Mouse (Mus musculus): ENCODE measurements at regions not wholly inside any gene's neighbourhood (a gene's known extent, or its start where the extent isn't known, plus 50 kb on each side); places are given as distances from the start of the nearest gene placed in this dataset.

- ATAC-seq (ENCODE audit: low read depth), result no peak
- Histone ChIP-seq H3K36me3 (ENCODE audit: control insufficient read depth, insufficient read depth) (no peaks in the 10 kb centered on the region), H3K27me3 (ENCODE audit: control insufficient read depth, insufficient read depth, low read depth, low read length) (no peaks in the 10 kb centered on the region), H3K27ac (ENCODE audit: low read length) (no peak overlapping the region), H3K9me3 (replicated peaks; ENCODE audit: control insufficient read depth, low read length) (no peaks in the 10 kb centered on the region), H3K4me1 (ENCODE audit: control insufficient read depth, low read depth, low read length) (no peaks in the 10 kb centered on the region), H3K4me2 (ENCODE audit: low read depth, low read length) (no peak overlapping the region), H3K4me3 (ENCODE audit: low read depth, low read length) (no peak overlapping the region), H3K9ac (ENCODE audit: low read depth, low read length) (no peak overlapping the region)
- WGBS (ENCODE audit: insufficient replicate concordance), result 68% methylated on average over 4 of the region's 4 CpGs
Measured at GRCm38 (mm10) chr13:11331991-11332390, 774.8 kb downstream of the Ryr2 start.

- Histone ChIP-seq H3K4me1 (ENCODE audit: control insufficient read depth, low read depth, low read length) (no peaks in the 10 kb centered on the region), H3K4me3 (ENCODE audit: low read depth, low read length) (no peak overlapping the region), H3K9me3 (replicated peaks; ENCODE audit: control insufficient read depth, low read length) (no peaks in the 10 kb centered on the region), H3K9ac (ENCODE audit: low read depth, low read length) (no peak overlapping the region), H3K27ac (ENCODE audit: low read length) (no peak overlapping the region), H3K27me3 (ENCODE audit: control insufficient read depth, insufficient read depth, low read depth, low read length) (no peaks in the 10 kb centered on the region), H3K36me3 (ENCODE audit: control insufficient read depth, insufficient read depth) (no peaks in the 10 kb centered on the region), H3K4me2 (ENCODE audit: low read depth, low read length) (no peak overlapping the region)
- 63% methylated on average over 2 of the region's 2 CpGs for WGBS (ENCODE audit: insufficient replicate concordance)
- ATAC-seq (ENCODE audit: low read depth), result no peak
Measured at GRCm38 (mm10) chr13:11308716-11309115, 798.0 kb downstream of the Ryr2 start.

GRCm38 (mm10) chr13:11295493-11295892, 811.3 kb downstream of the Ryr2 start:
- no peaks in the 10 kb centered on the region for H3K9me3 ChIP-seq (replicated peaks; ENCODE audit: control insufficient read depth, low read length)

GRCm38 (mm10) chr13:11294689-11295088, 812.1 kb downstream of the Ryr2 start:
- H3K27ac ChIP-seq (ENCODE audit: low read length), result no peak overlapping the region
- H3K9me3 ChIP-seq (replicated peaks; ENCODE audit: control insufficient read depth, low read length), result no peaks in the 10 kb centered on the region
- no peak overlapping the region for H3K4me2 ChIP-seq (ENCODE audit: low read depth, low read length)
- no peak for ATAC-seq (ENCODE audit: low read depth)
- H3K4me1 ChIP-seq (ENCODE audit: control insufficient read depth, low read depth, low read length), result no peaks in the 10 kb centered on the region
- H3K4me3 ChIP-seq (ENCODE audit: low read depth, low read length), result no peak overlapping the region
- H3K9ac ChIP-seq (ENCODE audit: low read depth, low read length), result no peak overlapping the region
- no peaks in the 10 kb centered on the region for H3K36me3 ChIP-seq (ENCODE audit: control insufficient read depth, insufficient read depth)
- H3K27me3 ChIP-seq (ENCODE audit: control insufficient read depth, insufficient read depth, low read depth, low read length), result no peaks in the 10 kb centered on the region
- WGBS (ENCODE audit: insufficient replicate concordance), result 11% methylated on average over 1 of the region's 1 CpGs

More at GRCm38 (mm10) chr13:11295493-11295892, 811.3 kb downstream of the Ryr2 start:
- ATAC-seq (ENCODE audit: low read depth), result no peak
- Histone ChIP-seq H3K9ac (ENCODE audit: low read depth, low read length) (no peak overlapping the region), H3K4me2 (ENCODE audit: low read depth, low read length) (no peak overlapping the region), H3K4me3 (ENCODE audit: low read depth, low read length) (no peak overlapping the region), H3K36me3 (ENCODE audit: control insufficient read depth, insufficient read depth) (no peaks in the 10 kb centered on the region), H3K27me3 (ENCODE audit: control insufficient read depth, insufficient read depth, low read depth, low read length) (no peaks in the 10 kb centered on the region), H3K27ac (ENCODE audit: low read length) (no peak overlapping the region), H3K4me1 (ENCODE audit: control insufficient read depth, low read depth, low read length) (no peaks in the 10 kb centered on the region)
- WGBS (ENCODE audit: insufficient replicate concordance), result 63% methylated on average over 2 of the region's 2 CpGs

GRCm38 (mm10) chr13:11293750-11294149, 813.0 kb downstream of the Ryr2 start:
- no peak for ATAC-seq (ENCODE audit: low read depth)
- Histone ChIP-seq H3K27ac (ENCODE audit: low read length) (no peak overlapping the region), H3K27me3 (ENCODE audit: control insufficient read depth, insufficient read depth, low read depth, low read length) (no peaks in the 10 kb centered on the region), H3K9ac (ENCODE audit: low read depth, low read length) (no peak overlapping the region), H3K4me1 (ENCODE audit: control insufficient read depth, low read depth, low read length) (no peaks in the 10 kb centered on the region), H3K36me3 (ENCODE audit: control insufficient read depth, insufficient read depth) (no peaks in the 10 kb centered on the region), H3K4me3 (ENCODE audit: low read depth, low read length) (no peak overlapping the region), H3K4me2 (ENCODE audit: low read depth, low read length) (no peak overlapping the region), H3K9me3 (replicated peaks; ENCODE audit: control insufficient read depth, low read length) (no peaks in the 10 kb centered on the region)

GRCm38 (mm10) chr13:11273896-11274295, 832.8 kb downstream of the Ryr2 start:
- H3K4me3 ChIP-seq (ENCODE audit: low read depth, low read length), result no peak overlapping the region
- no peaks in the 10 kb centered on the region for H3K4me1 ChIP-seq (ENCODE audit: control insufficient read depth, low read depth, low read length)
- no peaks in the 10 kb centered on the region for H3K9me3 ChIP-seq (replicated peaks; ENCODE audit: control insufficient read depth, low read length)
- no peak overlapping the region for H3K9ac ChIP-seq (ENCODE audit: low read depth, low read length)
- WGBS (ENCODE audit: insufficient replicate concordance), result 21% methylated on average over 1 of the region's 1 CpGs
- ATAC-seq (ENCODE audit: low read depth), result no peak
- no peaks in the 10 kb centered on the region for H3K27me3 ChIP-seq (ENCODE audit: control insufficient read depth, insufficient read depth, low read depth, low read length)
- H3K27ac ChIP-seq (ENCODE audit: low read length), result no peak overlapping the region
- no peak overlapping the region for H3K4me2 ChIP-seq (ENCODE audit: low read depth, low read length)
- no peaks in the 10 kb centered on the region for H3K36me3 ChIP-seq (ENCODE audit: control insufficient read depth, insufficient read depth)

GRCm38 (mm10) chr13:11268673-11269340, 837.9 kb downstream of the Ryr2 start:
- 52% methylated on average over 5 of the region's 5 CpGs for WGBS (ENCODE audit: insufficient replicate concordance)
- H3K9ac ChIP-seq (ENCODE audit: low read depth, low read length), result no peak overlapping the region
- H3K9me3 ChIP-seq (replicated peaks; ENCODE audit: control insufficient read depth, low read length), result no peaks in the 10 kb centered on the region
- no peak for ATAC-seq (ENCODE audit: low read depth)
- H3K36me3 ChIP-seq (ENCODE audit: control insufficient read depth, insufficient read depth), result no peaks in the 10 kb centered on the region
- H3K4me1 ChIP-seq (ENCODE audit: control insufficient read depth, low read depth, low read length), result no peaks in the 10 kb centered on the region
- H3K27me3 ChIP-seq (ENCODE audit: control insufficient read depth, insufficient read depth, low read depth, low read length), result no peaks in the 10 kb centered on the region
- H3K4me2 ChIP-seq (ENCODE audit: low read depth, low read length), result no peak overlapping the region
- H3K4me3 ChIP-seq (ENCODE audit: low read depth, low read length), result no peak overlapping the region
- H3K27ac ChIP-seq (ENCODE audit: low read length), result no peak overlapping the region

GRCm38 (mm10) chr13:11247541-11247940, 859.2 kb downstream of the Ryr2 start:
- no peak overlapping the region for H3K4me2 ChIP-seq (ENCODE audit: low read depth, low read length)
- H3K36me3 ChIP-seq (ENCODE audit: control insufficient read depth, insufficient read depth), result no peaks in the 10 kb centered on the region
- no peaks in the 10 kb centered on the region for H3K4me1 ChIP-seq (ENCODE audit: control insufficient read depth, low read depth, low read length)
- H3K4me3 ChIP-seq (ENCODE audit: low read depth, low read length), result no peak overlapping the region
- no peak overlapping the region for H3K9ac ChIP-seq (ENCODE audit: low read depth, low read length)
- no peaks in the 10 kb centered on the region for H3K9me3 ChIP-seq (replicated peaks; ENCODE audit: control insufficient read depth, low read length)
- no peaks in the 10 kb centered on the region for H3K27me3 ChIP-seq (ENCODE audit: control insufficient read depth, insufficient read depth, low read depth, low read length)
- no peak overlapping the region for H3K27ac ChIP-seq (ENCODE audit: low read length)
- no peak for ATAC-seq (ENCODE audit: low read depth)

GRCm38 (mm10) chr13:11216671-11217330, 856.2 kb upstream of the Chrm3 start:
- no peak for ATAC-seq (ENCODE audit: low read depth)
- Histone ChIP-seq H3K4me2 (ENCODE audit: low read depth, low read length) (no peak overlapping the region), H3K36me3 (ENCODE audit: control insufficient read depth, insufficient read depth) (no peaks in the 10 kb centered on the region), H3K27me3 (ENCODE audit: control insufficient read depth, insufficient read depth, low read depth, low read length) (no peaks in the 10 kb centered on the region), H3K4me1 (ENCODE audit: control insufficient read depth, low read depth, low read length) (no peaks in the 10 kb centered on the region), H3K27ac (ENCODE audit: low read length) (no peak overlapping the region), H3K4me3 (ENCODE audit: low read depth, low read length) (no peak overlapping the region), H3K9me3 (replicated peaks; ENCODE audit: control insufficient read depth, low read length) (no peaks in the 10 kb centered on the region), H3K9ac (ENCODE audit: low read depth, low read length) (no peak overlapping the region)
- 73% methylated on average over 3 of the region's 3 CpGs for WGBS (ENCODE audit: insufficient replicate concordance)
